Mouse (Mus musculus) retina, postnatal 1 day (tissue): Measurements from ENCODE around the gene Rxra.

Experiments
- DNase-seq: peaks from one replicate; pipeline ENCODE4 v3.0.0-alpha.2; 2012

Gene Rxra

GRCm38 (mm10) chr2:27703852-27704640 lies 27.8 kb downstream of the Rxra start:
- DNase-seq = no peak

- DNase-seq = no peak
These were observed 28.4 kb downstream of the Rxra start for GRCm38 (mm10) chr2:27704641-27705040.

- DNase-seq = no peak
These were observed 34.7 kb downstream of the Rxra start for GRCm38 (mm10) chr2:27710871-27711382.

- no peak for DNase-seq
These were observed 36.4 kb downstream of the Rxra start for GRCm38 (mm10) chr2:27712626-27713025.

GRCm38 (mm10) chr2:27713378-27713777 lies 37.1 kb downstream of the Rxra start:
- DNase-seq = no peak

GRCm38 (mm10) chr2:27714131-27714530 lies 37.9 kb downstream of the Rxra start:
- DNase-seq = no peak

GRCm38 (mm10) chr2:27715221-27715620 lies 39.0 kb downstream of the Rxra start:
- no peak for DNase-seq

GRCm38 (mm10) chr2:27716339-27716738 lies 40.1 kb downstream of the Rxra start:
- DNase-seq = no peak

GRCm38 (mm10) chr2:27718191-27718590 lies 42.0 kb downstream of the Rxra start:
- peak; percentile 53 for DNase-seq

- peak; percentile 57 for DNase-seq
These were observed 43.4 kb downstream of the Rxra start for GRCm38 (mm10) chr2:27719601-27720000.

GRCm38 (mm10) chr2:27721611-27722010 lies 45.4 kb downstream of the Rxra start:
- no peak for DNase-seq

- DNase-seq = no peak
These were observed 48.6 kb downstream of the Rxra start for GRCm38 (mm10) chr2:27724729-27725316.

- no peak for DNase-seq
These were observed 52.0 kb downstream of the Rxra start for GRCm38 (mm10) chr2:27727994-27728854.

GRCm38 (mm10) chr2:27729009-27729408 lies 52.8 kb downstream of the Rxra start:
- DNase-seq = no peak

- peak; percentile 60 for DNase-seq
These were observed 54.0 kb downstream of the Rxra start for GRCm38 (mm10) chr2:27730002-27730905.

- no peak for DNase-seq
These were observed 56.8 kb downstream of the Rxra start for GRCm38 (mm10) chr2:27733021-27733420.

GRCm38 (mm10) chr2:27734328-27734727 lies 58.1 kb downstream of the Rxra start:
- no peak for DNase-seq

- no peak for DNase-seq
These were observed 58.6 kb downstream of the Rxra start for GRCm38 (mm10) chr2:27734800-27735199.

GRCm38 (mm10) chr2:27736802-27737201 lies 60.6 kb downstream of the Rxra start:
- no peak for DNase-seq

GRCm38 (mm10) chr2:27738396-27738795 lies 62.2 kb downstream of the Rxra start:
- peak; percentile 81 for DNase-seq

GRCm38 (mm10) chr2:27740091-27740608 lies 63.9 kb downstream of the Rxra start:
- peak; percentile 93 for DNase-seq

- DNase-seq = no peak
These were observed 66.9 kb downstream of the Rxra start for GRCm38 (mm10) chr2:27743177-27743576.
